Mouse (Mus musculus): Measurements from ENCODE around the gene Snrpd3. TPM values are rescaled to one million over a fixed set of nuclear protein-coding genes. Genes with fewer than 3 reads are reported as not detected.
"Not testable (repeated sequence)": the region's sequence is repeated elsewhere in the genome, so short reads cannot be mapped to it uniquely, and the experiment has no call there.

Snrpd3 gene
- polyA plus RNA-seq, 1 experiment from 2014 or later, result 68.7 TPM

DNA sequence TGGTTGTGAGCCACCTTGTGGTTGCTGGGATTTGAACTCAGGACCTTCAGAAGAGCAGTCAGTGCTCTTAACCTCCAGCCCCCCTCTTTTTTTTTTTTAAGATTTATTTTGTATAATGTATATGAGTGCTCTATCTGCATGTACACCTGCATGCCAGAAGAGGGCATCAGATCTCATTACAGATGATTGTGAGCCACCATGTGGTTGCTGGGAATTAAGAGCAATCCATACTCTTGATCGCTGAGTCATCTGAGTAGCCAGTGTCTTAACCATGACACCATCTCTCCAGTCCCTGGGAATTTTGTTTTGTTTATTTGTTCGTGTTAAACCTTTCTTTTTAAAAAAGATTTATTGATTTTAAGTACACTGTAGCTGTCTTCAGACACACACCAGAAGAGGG is 49.4 kb downstream of the Snrpd3 start:
- peaks cover 31% of the 10 kb centered on the region for H3K4me1 ChIP-seq (replicated peaks)
- not testable (repeated sequence) for ATAC-seq (ENCODE audit: insufficient read depth); H3K36me3 ChIP-seq (replicated peaks); H3K4me3 ChIP-seq (replicated peaks); H3K27ac ChIP-seq (replicated peaks); H3K4me2 ChIP-seq; H3K9ac ChIP-seq; H3K9me3 ChIP-seq (replicated peaks)
- 70% methylated on average over 2 of the region's 2 CpGs for WGBS (ENCODE audit: insufficient replicate concordance)
- H3K27me3 ChIP-seq, result peaks cover 22% of the 10 kb centered on the region

DNA sequence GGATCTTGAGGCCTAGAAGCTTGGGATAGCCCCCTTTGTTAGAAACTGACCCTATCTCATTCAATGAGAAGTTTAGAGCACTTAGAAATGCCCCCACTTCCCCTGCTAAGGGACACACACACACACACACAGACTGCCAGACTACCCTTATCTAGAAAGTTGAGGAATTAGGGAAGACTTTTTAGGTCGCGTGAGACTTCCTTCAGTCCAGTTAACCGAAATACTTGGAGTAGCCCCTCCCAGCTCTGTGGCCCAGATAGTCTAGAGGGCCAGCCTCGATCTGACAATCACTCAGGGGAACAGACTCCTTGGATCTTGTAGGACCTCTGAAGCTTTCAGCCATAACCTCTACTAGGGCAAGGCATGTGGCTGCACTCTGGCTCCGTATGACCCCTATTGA is 50.7 kb downstream of the Snrpd3 start:
- Histone ChIP-seq H3K27ac (replicated peaks) (no peak overlapping the region), H3K4me3 (replicated peaks) (no peak overlapping the region), H3K4me2 (0 out of 2 replicates have a peak overlapping the region, but pooled peaks have one; percentile 21), H3K4me1 (replicated peaks) (peaks cover 31% of the 10 kb centered on the region), H3K27me3 (peaks cover 11% of the 10 kb centered on the region), H3K36me3 (replicated peaks) (no peaks in the 10 kb centered on the region), H3K9ac (no peak overlapping the region), H3K9me3 (replicated peaks) (no peaks in the 10 kb centered on the region)
- WGBS (ENCODE audit: insufficient replicate concordance), result 23% methylated on average over 5 of the region's 5 CpGs
- no peak for ATAC-seq (ENCODE audit: insufficient read depth)

DNA sequence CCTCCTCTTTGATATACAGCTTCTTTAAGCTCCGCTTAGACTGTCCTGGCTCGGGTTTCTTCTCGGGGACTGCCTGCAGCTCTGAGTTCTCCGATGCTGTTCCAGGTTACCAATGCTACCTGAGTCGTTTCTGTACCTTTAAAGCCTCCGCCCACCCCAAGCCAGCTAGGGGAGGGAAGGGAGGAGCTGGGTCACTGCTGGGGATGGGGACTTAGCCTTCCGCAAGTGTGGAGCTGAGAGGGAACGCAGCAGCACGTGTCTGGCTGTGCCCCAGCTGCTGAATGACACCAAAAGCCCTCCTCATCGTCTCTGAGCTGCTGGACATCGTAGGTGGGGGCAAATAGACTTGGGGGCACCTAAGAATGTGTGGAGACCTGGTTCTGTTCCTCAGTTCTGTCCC is 51.1 kb downstream of the Snrpd3 start:
- H3K9me3 ChIP-seq (replicated peaks), result no peaks in the 10 kb centered on the region
- H3K4me1 ChIP-seq (replicated peaks), result peaks cover 31% of the 10 kb centered on the region
- H3K27ac ChIP-seq (replicated peaks), result no peak overlapping the region
- 23% methylated on average over 11 of the region's 11 CpGs for WGBS (ENCODE audit: insufficient replicate concordance)
- H3K36me3 ChIP-seq (replicated peaks), result no peaks in the 10 kb centered on the region
- no peak for ATAC-seq (ENCODE audit: insufficient read depth)
- no peak overlapping the region for H3K9ac ChIP-seq
- peak overlapping the region; percentile 21; the same call in 1 of the 2 replicates for H3K4me2 ChIP-seq
- peaks cover 7% of the 10 kb centered on the region; the same call in 1 of the 2 replicates for H3K27me3 ChIP-seq
- H3K4me3 ChIP-seq (replicated peaks), result peak overlapping the region; percentile 10; the same call in 1 of the 2 replicates

DNA sequence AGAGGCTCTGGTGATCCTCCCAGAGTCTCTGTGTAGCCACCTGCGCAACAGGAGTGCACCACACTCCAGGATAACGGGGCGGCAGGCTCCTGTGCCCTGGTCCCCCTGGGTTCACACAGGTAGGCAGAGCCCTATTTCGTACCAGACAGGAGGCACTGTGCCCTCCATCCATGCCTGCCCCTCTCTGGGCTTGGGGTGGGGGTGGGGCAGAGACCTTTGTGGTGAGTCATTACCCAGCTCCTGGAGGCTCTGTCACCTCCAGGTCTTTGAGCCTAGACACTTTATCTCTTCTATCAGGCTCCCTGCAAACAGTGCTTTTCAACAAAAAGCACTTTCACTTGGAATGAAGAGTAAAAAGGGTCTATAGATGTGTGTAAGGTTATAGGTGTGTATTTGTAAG is 51.5 kb downstream of the Snrpd3 start:
- Histone ChIP-seq H3K27ac (replicated peaks) (no peak overlapping the region), H3K9ac (no peak overlapping the region), H3K4me3 (replicated peaks) (peak overlapping the region; percentile 10; the same call in 1 of the 2 replicates), H3K4me1 (replicated peaks) (peaks cover 28% of the 10 kb centered on the region), H3K4me2 (peak overlapping the region; percentile 21; the same call in 1 of the 2 replicates), H3K9me3 (replicated peaks) (no peaks in the 10 kb centered on the region), H3K36me3 (replicated peaks) (no peaks in the 10 kb centered on the region), H3K27me3 (0 out of 2 replicates have a peak, but pooled peaks cover 4% of the 10 kb centered on the region)
- ATAC-seq (ENCODE audit: insufficient read depth), result peak; percentile 7; the same call in 1 of the 2 replicates
- 50% methylated on average over 4 of the region's 4 CpGs for WGBS (ENCODE audit: insufficient replicate concordance)

DNA sequence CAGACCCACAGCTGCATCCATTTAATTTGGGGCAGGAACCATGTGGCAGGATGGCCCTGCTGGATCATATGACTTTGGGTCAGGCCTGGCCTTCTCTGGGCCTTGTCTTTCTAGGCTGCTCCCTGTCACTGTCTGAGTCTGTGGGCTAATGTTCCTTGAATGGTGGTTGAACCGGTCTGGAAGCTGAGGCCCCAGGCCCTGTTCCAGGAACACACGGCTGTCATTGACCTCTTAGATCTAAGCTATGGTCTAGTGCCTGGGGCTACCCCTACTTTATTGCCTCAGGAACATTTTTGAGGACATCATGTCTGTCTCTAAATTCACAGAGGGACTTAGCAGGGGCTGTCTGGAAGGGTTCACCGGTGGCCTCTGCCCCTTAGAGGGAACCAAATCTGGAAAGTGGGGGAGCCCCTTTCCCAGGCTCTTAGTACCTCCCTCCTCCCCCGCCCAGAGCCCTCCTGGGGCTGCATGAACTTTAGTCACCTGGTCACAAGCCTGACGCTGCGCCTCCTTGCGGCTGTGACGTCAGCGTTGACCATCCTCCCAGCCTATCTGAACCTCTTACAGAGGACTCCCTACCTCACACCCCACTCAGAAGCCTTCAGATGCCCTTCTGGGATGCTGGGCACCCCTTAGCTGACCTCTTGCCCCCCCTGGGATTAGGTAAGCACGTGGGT is 53.8 kb downstream of the Snrpd3 start:
- no peak for ATAC-seq (ENCODE audit: insufficient read depth)
- H3K9ac ChIP-seq, result no peak overlapping the region

DNA sequence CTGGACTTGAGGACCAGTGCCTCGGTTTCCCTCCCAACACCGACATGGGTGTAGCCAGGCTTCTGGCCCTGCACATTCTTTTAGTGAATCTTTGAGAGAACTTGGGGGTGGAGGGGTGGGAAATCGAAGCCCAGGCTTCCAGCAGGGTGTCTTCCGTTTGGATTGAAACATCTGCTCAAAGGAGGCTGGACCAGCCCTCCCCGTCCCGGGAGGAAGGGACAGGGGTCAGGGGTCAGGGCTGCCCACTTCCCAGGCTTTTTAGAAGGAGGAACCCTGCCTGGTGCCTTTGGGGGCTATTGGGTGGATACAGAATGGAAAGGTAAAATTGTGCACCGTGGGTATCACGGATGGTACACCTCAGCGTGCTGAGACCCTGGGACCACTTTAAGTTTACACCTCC is 54.6 kb downstream of the Snrpd3 start:
- Histone ChIP-seq H3K4me3 (replicated peaks) (no peak overlapping the region), H3K4me2 (no peak overlapping the region), H3K9me3 (replicated peaks) (no peaks in the 10 kb centered on the region), H3K9ac (no peak overlapping the region), H3K27ac (replicated peaks) (no peak overlapping the region), H3K36me3 (replicated peaks) (no peaks in the 10 kb centered on the region), H3K27me3 (no peaks in the 10 kb centered on the region), H3K4me1 (replicated peaks) (peaks cover 4% of the 10 kb centered on the region; the same call in 1 of the 2 replicates)
- WGBS (ENCODE audit: insufficient replicate concordance), result 46% methylated on average over 9 of the region's 9 CpGs
- ATAC-seq (ENCODE audit: insufficient read depth), result no peak

More for the DNA sequence above, 53.8 kb downstream of the Snrpd3 start:
- H3K4me1 ChIP-seq (replicated peaks), result peaks cover 8% of the 10 kb centered on the region
- H3K27me3 ChIP-seq, result no peaks in the 10 kb centered on the region
- WGBS (ENCODE audit: insufficient replicate concordance), result 45% methylated on average over 10 of the region's 10 CpGs
- no peak overlapping the region for H3K27ac ChIP-seq (replicated peaks)
- H3K36me3 ChIP-seq (replicated peaks), result no peaks in the 10 kb centered on the region
- no peak overlapping the region for H3K4me3 ChIP-seq (replicated peaks)
- no peaks in the 10 kb centered on the region for H3K9me3 ChIP-seq (replicated peaks)
- no peak overlapping the region for H3K4me2 ChIP-seq

DNA sequence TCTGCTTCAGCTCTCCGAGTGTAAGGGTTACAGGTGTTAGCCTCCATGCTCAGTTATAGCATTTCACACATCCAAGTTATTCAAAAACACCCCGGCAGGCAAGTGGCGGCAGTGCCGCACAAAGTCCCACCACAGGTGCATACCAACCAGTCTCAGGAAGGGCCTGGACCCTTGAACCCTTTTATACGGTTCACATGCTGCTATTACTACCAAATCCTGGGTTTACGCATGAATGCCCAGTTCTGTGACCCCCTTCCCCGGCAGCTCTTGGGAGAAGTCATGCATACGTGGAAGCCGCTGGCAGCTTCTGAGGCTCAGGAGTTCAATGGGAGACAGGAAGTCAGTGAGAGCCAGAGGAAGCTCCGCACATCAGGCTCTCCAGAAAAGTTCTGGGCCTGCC is 55.8 kb downstream of the Snrpd3 start:
- Histone ChIP-seq H3K9ac (no peak overlapping the region), H3K27me3 (no peaks in the 10 kb centered on the region), H3K9me3 (replicated peaks) (no peaks in the 10 kb centered on the region), H3K36me3 (replicated peaks) (no peaks in the 10 kb centered on the region), H3K4me3 (replicated peaks) (no peak overlapping the region), H3K27ac (replicated peaks) (no peak overlapping the region), H3K4me2 (no peak overlapping the region), H3K4me1 (replicated peaks) (peaks cover 3% of the 10 kb centered on the region; the same call in 1 of the 2 replicates)
- ATAC-seq (ENCODE audit: insufficient read depth), result no peak
- WGBS (ENCODE audit: insufficient replicate concordance), result 64% methylated on average over 10 of the region's 10 CpGs

DNA sequence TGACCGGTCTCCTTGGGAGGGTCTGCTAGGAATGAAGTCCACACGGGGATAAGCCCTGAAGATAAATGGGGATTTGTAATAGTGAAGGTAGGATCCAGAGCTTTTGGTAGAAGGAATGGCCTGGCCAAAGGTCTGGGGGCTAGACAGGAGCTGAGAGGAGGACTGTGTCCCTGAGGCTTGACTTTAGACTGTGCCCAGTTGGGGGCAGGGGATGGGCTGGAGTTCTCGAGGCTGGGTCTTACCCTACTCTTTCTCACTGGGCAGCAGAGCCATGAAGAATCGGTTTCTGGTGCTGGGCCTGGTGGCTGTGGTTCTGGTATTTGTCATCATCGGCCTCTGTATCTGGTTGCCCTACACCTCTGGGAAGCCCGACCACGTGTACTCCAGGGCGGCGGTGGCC is 56.6 kb downstream of the Snrpd3 start:
- H3K4me3 ChIP-seq (replicated peaks), result no peak overlapping the region
- H3K9ac ChIP-seq, result no peak overlapping the region
- no peak overlapping the region for H3K27ac ChIP-seq (replicated peaks)
- H3K9me3 ChIP-seq (replicated peaks), result no peaks in the 10 kb centered on the region
- no peak for ATAC-seq (ENCODE audit: insufficient read depth)
- H3K36me3 ChIP-seq (replicated peaks), result no peaks in the 10 kb centered on the region
- H3K4me2 ChIP-seq, result no peak overlapping the region
- no peaks in the 10 kb centered on the region for H3K27me3 ChIP-seq
- 75% methylated on average over 9 of the region's 9 CpGs for WGBS (ENCODE audit: insufficient replicate concordance)
- no peaks in the 10 kb centered on the region for H3K4me1 ChIP-seq (replicated peaks)

DNA sequence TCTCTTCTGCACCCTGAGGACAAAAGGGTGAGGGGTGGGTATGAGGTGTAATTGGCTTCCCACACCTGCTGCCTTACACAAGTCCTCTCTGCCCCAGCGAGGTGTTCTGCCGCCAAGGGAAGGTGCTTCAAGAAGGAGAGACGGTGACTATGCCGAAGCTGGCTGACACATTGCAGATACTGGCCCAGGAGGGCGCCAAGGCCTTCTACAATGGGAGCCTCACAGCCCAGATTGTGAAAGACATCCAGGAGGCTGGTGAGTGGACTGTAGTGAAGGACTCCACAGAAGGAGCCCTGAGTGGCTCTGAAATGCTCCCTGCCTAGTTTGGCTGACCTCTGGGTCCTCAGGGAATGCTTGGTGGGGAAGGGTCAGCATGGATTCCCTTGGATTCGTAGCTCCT is 61.8 kb downstream of the Snrpd3 start:
- Histone ChIP-seq H3K36me3 (replicated peaks) (no peaks in the 10 kb centered on the region), H3K4me3 (replicated peaks) (no peak overlapping the region), H3K9me3 (replicated peaks) (no peaks in the 10 kb centered on the region), H3K27ac (replicated peaks) (no peak overlapping the region), H3K4me2 (no peak overlapping the region), H3K27me3 (no peaks in the 10 kb centered on the region), H3K9ac (no peak overlapping the region), H3K4me1 (replicated peaks) (no peaks in the 10 kb centered on the region)
- no peak for ATAC-seq (ENCODE audit: insufficient read depth)
- 74% methylated on average over 6 of the region's 6 CpGs for WGBS (ENCODE audit: insufficient replicate concordance)

DNA sequence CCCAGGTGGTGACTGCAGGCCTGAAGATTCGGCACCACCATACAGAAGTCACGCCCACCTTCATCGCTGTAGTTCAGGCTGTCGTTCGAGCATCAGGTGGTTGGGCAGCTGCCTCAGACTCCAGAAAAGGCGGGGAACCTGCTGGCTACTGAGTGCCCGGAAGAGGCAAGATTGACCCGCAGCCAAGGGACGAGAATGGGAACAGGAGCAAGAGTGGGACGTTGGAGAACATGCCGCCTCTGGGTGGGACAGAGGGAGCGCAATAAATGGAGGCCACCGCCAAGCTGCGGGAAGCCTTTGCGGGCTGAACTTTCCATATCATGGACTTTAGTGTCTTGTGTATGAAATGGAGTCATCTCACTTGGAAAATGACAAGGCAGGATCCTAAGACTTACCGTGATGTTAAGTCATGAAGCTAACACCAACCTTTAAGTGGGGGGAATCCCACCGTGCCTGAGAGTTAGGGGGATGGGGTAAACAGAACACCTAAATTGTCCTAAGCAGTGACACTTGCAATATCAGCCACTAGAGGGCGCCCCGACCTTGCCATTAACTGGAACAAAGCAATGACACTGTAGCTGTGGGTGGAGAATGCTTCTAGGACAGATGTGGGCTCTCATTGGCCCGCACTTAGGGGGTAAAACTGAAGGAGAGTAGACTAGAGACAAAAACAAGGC is 68.7 kb downstream of the Snrpd3 start:
- no peaks in the 10 kb centered on the region for H3K9me3 ChIP-seq (replicated peaks)
- WGBS (ENCODE audit: insufficient replicate concordance), result 21% methylated on average over 20 of the region's 20 CpGs

DNA sequence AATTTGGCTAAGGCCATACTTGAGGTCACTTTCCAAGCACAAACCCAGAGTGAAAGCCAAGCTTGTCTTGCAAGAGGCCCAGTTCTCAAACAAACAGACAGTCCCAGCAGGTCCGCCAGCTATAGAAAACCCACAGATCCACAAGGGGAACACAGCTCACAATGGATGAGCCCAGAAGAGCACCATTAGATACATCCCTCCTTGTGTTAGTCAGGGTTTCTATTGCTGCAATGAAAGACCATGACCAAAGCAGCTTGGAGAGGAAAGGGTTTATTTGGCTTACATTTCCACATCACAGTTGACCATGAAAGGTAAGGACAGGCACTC is 69.2 kb downstream of the Snrpd3 start:
- Histone ChIP-seq H3K27me3 (no peaks in the 10 kb centered on the region), H3K4me2 (no peak overlapping the region), H3K36me3 (replicated peaks) (no peaks in the 10 kb centered on the region), H3K4me3 (replicated peaks) (no peak overlapping the region), H3K27ac (replicated peaks) (no peak overlapping the region), H3K9me3 (replicated peaks) (no peaks in the 10 kb centered on the region), H3K4me1 (replicated peaks) (0 out of 2 replicates have a peak, but pooled peaks cover 5% of the 10 kb centered on the region), H3K9ac (no peak overlapping the region)
- 88% methylated on average over 1 of the region's 1 CpGs for WGBS (ENCODE audit: insufficient replicate concordance)
- ATAC-seq (ENCODE audit: insufficient read depth), result no peak

More for the DNA sequence above, 68.7 kb downstream of the Snrpd3 start:
- H3K4me1 ChIP-seq (replicated peaks), result 0 out of 2 replicates have a peak, but pooled peaks cover 5% of the 10 kb centered on the region
- no peak overlapping the region for H3K4me3 ChIP-seq (replicated peaks)
- H3K9ac ChIP-seq, result no peak overlapping the region
- no peaks in the 10 kb centered on the region for H3K36me3 ChIP-seq (replicated peaks)
- H3K27me3 ChIP-seq, result no peaks in the 10 kb centered on the region
- H3K27ac ChIP-seq (replicated peaks), result no peak overlapping the region
- H3K4me2 ChIP-seq, result no peak overlapping the region
- no peak for ATAC-seq (ENCODE audit: insufficient read depth)

Measured in liver, embryonic 15.5 days (tissue).